Mouse (Mus musculus) brown adipose tissue, adult 24 weeks (tissue): ENCODE results near the gene Spns1. TPM values are rescaled to one million over a fixed set of nuclear protein-coding genes. Genes with fewer than 3 reads are reported as not detected.
"Not testable (repeated sequence)": the region's sequence is repeated elsewhere in the genome, so short reads cannot be mapped to it uniquely, and the experiment has no call there.

ENCODE experiments used
- H3K27ac ChIP-seq: fragments of 200-500 bp; replicated peaks from 2 replicates; pipeline ENCODE4 v1.5.1; 2012; ENCODE audit warnings: low read depth, mild to moderate bottlenecking, low read length
- H3K4me1 ChIP-seq: fragments of 200-500 bp; 2 replicates; pipeline ENCODE4 v1.6.1; 2012; ENCODE audit warnings: low read length, mixed read lengths; ENCODE audit not compliant: control insufficient read depth, insufficient read depth, insufficient read length
- H3K4me3 ChIP-seq: fragments of 200-500 bp; 2 replicates; pipeline ENCODE4 v1.5.1; 2012; ENCODE audit warnings: low read depth, mild to moderate bottlenecking, low read length, moderate library complexity; ENCODE audit not compliant: insufficient read depth
- polyA plus RNA-seq: library from polyadenylated mRNA; stranded (reverse); fragments of >200 nt; gene quantifications from 2 replicates; pipeline ENCODE4 v1.2.4, GENCODE M21; 2012; ENCODE audit not compliant: missing spikeins, insufficient read depth, insufficient read length

Spns1 gene
- polyA plus RNA-seq, 1 experiment, result 10.1 TPM

GRCm38 (mm10) chr7:126335556-126335955 lies 41.7 kb downstream of the Spns1 start:
- no peak overlapping the region for H3K27ac ChIP-seq
- no peak overlapping the region for H3K4me3 ChIP-seq
- no peaks in the 10 kb centered on the region for H3K4me1 ChIP-seq

GRCm38 (mm10) chr7:126332691-126333090 lies 44.6 kb downstream of the Spns1 start:
- Histone ChIP-seq H3K4me1 (no peaks in the 10 kb centered on the region), H3K27ac (no peak overlapping the region), H3K4me3 (no peak overlapping the region)

- Histone ChIP-seq H3K4me1 (no peaks in the 10 kb centered on the region), H3K4me3 (no peak overlapping the region), H3K27ac (no peak overlapping the region)
Observed at GRCm38 (mm10) chr7:126330693-126331092, 46.6 kb downstream of the Spns1 start.

DNA sequence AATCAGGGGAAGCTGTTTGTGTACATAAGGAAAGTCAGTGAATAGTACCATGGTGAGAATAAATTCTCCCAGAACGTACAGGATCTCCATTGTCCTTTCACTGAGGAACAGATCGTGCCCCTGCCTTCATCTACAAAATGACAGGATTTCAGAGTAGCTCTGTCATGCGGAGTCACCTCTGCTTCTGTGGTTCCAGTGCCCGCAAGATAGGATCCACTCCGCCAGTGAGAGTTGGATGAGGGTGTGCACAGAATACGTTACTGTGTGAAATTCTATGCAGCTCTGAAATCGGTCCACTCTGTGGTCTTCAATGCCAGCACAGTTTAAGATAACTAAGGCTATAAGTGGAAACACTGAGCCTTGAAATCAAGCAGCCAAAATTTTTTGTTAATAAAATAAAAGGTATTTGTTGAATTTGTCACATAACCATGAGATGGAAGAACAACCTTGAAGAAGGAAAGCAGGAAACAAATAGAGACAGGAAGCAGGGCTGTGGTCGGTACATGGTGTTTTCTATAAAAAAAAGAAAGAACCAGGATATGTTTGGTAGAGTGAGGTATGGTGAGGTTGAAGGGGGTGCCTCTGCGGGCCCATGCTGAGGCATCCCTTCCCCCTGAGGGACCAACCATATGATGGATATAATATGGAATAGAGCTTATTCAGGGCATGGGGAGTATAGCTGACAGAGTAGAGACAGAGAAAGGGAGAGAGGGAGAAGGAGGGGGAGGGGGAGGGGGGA lies 47.2 kb downstream of the Spns1 start:
- H3K4me1 ChIP-seq, result no peaks in the 10 kb centered on the region

DNA sequence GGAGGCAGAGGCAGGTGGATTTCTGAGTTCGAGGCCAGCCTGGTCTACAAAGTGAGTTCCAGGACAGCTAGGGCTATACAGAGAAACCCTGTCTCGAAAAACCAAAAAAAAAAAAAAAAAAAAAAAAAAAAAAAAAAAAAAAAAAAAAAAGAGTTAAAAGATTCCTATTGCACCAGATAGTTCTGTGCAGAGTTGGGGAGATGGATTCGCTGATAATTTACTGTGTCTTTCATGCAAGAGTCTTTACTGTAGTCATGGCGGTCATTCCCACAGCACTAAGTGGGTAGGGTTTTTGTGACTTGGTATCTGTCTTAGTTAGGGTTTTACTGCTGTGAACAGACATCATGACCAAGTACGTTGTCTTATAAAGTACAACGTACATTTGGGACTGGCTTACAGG lies 48.4 kb downstream of the Spns1 start:
- H3K4me3 ChIP-seq, H3K4me1 ChIP-seq, H3K27ac ChIP-seq: not testable (repeated sequence)

More for the DNA sequence above, 47.2 kb downstream of the Spns1 start:
- Histone ChIP-seq H3K4me3 (no peak overlapping the region), H3K27ac (no peak overlapping the region)

DNA sequence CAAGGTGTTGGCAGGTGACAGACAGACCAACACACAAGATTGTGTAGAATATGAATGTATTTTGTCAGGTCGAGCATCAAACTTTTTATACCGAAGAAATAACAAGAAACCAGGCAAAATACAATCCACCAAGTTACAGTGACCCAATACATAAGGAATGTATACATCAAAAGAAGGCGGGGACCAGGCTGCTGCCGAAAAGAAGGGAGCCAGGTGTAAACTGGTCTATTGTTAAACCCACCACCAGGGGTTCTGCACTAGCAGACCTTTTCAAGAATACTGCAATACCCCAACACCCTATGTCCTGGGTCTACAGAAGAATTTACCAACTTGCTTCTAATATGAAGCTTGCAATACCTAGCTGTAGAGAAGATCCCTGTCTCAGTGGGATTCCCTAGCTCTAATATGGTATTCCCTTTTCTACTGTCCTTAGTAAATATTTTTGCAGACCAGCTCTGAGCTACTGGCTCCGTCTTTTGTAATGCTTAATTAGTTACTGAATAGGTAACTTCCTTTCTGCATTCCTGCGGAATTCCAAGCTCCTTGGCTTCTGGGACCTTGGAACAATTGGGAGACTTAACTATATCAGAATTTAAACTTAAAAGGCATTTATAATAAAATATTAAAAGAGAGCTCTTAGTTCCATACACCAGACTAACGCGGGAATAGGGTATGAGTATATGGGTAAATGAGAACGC lies 51.5 kb downstream of the Spns1 start:
- H3K4me1 ChIP-seq, H3K4me3 ChIP-seq, H3K27ac ChIP-seq: not testable (repeated sequence)

DNA sequence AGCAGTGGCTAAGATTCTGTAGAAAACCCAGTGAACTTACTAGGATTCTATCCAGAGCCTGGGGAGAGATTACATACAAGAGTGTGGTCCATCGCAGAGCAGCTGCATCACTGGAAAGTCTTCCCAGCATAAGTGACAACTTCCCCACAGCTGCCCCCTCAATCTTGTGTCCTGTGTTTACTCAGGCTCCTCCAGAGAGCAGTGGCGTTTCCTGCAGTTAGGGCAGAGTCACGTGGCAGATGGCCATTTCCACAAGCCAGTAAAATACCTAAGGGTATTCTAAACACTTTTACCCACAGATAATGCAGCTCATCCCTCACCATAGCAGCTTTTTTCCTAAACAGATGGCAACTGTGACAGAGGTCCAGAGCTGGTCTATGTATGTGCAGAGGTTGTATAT lies 52.5 kb downstream of the Spns1 start:
- no peaks in the 10 kb centered on the region for H3K4me1 ChIP-seq
- no peak overlapping the region for H3K4me3 ChIP-seq
- H3K27ac ChIP-seq, result no peak overlapping the region

GRCm38 (mm10) chr7:126323729-126324128 lies 53.5 kb downstream of the Spns1 start:
- no peak overlapping the region for H3K27ac ChIP-seq
- no peak overlapping the region for H3K4me3 ChIP-seq
- H3K4me1 ChIP-seq, result no peaks in the 10 kb centered on the region

Other genes starting within 250 kb of the Spns1 start
- gene Xpo6, start 176.9 kb downstream of the Spns1 start, polyA plus RNA-seq, result 19.7 and 25.2 TPM in 2 replicates
- gene Sbk1, start 104.8 kb downstream of the Spns1 start, polyA plus RNA-seq, result 53.6 and 76.7 TPM in 2 replicates
- gene Lat, start 7.9 kb downstream of the Spns1 start, polyA plus RNA-seq, result 1.7 TPM in 1 of 2 replicates, not detected in the other
- gene Nfatc2ip, start 19.3 kb upstream of the Spns1 start, polyA plus RNA-seq, result 1.2 and 2.5 TPM in 2 replicates
- 2.4 TPM in 1 of 2 replicates, not detected in the other for gene Cd19, start 37.4 kb upstream of the Spns1 start, polyA plus RNA-seq
- gene Rabep2, start 51.3 kb upstream of the Spns1 start, polyA plus RNA-seq, result 2.9 and 6.4 TPM in 2 replicates
- 236 and 316 TPM in 2 replicates for gene Atp2a1, start 85.7 kb upstream of the Spns1 start, polyA plus RNA-seq
- 34.7 and 38.2 TPM in 2 replicates for gene Sh2b1, start 98.0 kb upstream of the Spns1 start, polyA plus RNA-seq
- 184 and 254 TPM in 2 replicates for gene Tufm, start 109.9 kb upstream of the Spns1 start, polyA plus RNA-seq
- 21.4 and 27.7 TPM in 2 replicates for gene Atxn2l, start 126.0 kb upstream of the Spns1 start, polyA plus RNA-seq
- 108 and 123 TPM in 2 replicates for gene Eif3c, start 189.0 kb upstream of the Spns1 start, polyA plus RNA-seq
- gene Apobr, start 207.5 kb upstream of the Spns1 start, polyA plus RNA-seq, result 5.8 and 12.6 TPM in 2 replicates
- 16.1 and 18.9 TPM in 2 replicates for gene Cln3, start 208.4 kb upstream of the Spns1 start, polyA plus RNA-seq
- not detected in 2 replicates for gene Il27, start 217.5 kb upstream of the Spns1 start, polyA plus RNA-seq